Mouse (Mus musculus) G1E (cell line): Measurements from ENCODE around the gene Wnk4.

ENCODE experiments used
- CTCF ChIP-seq: IDR thresholded peaks from 2 replicates; pipeline ENCODE4 v1.5.1; 2012; ENCODE audit warnings: low read depth, low read length, inconsistent platforms, mixed read lengths
- POLR2AphosphoS5 ChIP-seq: IDR thresholded peaks from 2 replicates; pipeline ENCODE4 v1.6.1; 2012; ENCODE audit warnings: low read depth, low read length, inconsistent platforms; ENCODE audit not compliant: insufficient replicate concordance
- TAL1 ChIP-seq: conservative IDR thresholded peaks from 2 replicates; pipeline ENCODE4 v1.6.1; 2012; ENCODE audit warnings: low read depth, low read length, inconsistent platforms, mixed read lengths

GRCm38 (mm10) chr11:101253613-101254389, 6.6 kb upstream of the Wnk4 start, which contains the start of gene Vps25:
- TF ChIP-seq CTCF = no peak
- no peak for TF ChIP-seq POLR2AphosphoS5
- TF ChIP-seq TAL1 = no peak
